Mouse (Mus musculus) MEL (cell line): ENCODE data around the gene Grcc10.

Experiments used
- CHD2 ChIP-seq: IDR thresholded peaks from 2 replicates; pipeline ENCODE4 v1.6.1; 2011; ENCODE audit warnings: low read length, improper control_type of control experiment
- CTCF ChIP-seq, 3 experiments: IDR thresholded peaks in 2 of 3; conservative IDR thresholded peaks in 1 of 3; 2 replicates each; pipeline ENCODE4 v1.5.1; 2011 to 2012; ENCODE audit warnings: low read length in 3 of 3, low read depth in 2 of 3, mild to moderate bottlenecking in 2 of 3, improper control_type of control experiment in 1 of 3, inconsistent platforms in 1 of 3, mixed read lengths in 1 of 3, moderate library complexity in 1 of 3; ENCODE audit not compliant: control insufficient read depth in 1 of 3, insufficient read depth in 1 of 3, poor library complexity in 1 of 3, severe bottlenecking in 1 of 3
- EP300 ChIP-seq, 2 experiments: IDR thresholded peaks; 2 replicates each; pipeline ENCODE4 v1.6.1; 2011; ENCODE audit warnings: improper control_type of control experiment in 2 of 2, low read length in 2 of 2, low read depth in 1 of 2, mild to moderate bottlenecking in 1 of 2
- MAFK ChIP-seq: IDR thresholded peaks from 2 replicates; pipeline ENCODE4 v1.6.1; 2011; ENCODE audit warnings: low read depth, mild to moderate bottlenecking, low read length, improper control_type of control experiment, borderline replicate concordance
- MAX ChIP-seq: IDR thresholded peaks from 2 replicates; pipeline ENCODE4 v1.6.1; 2011; ENCODE audit warnings: low read length, improper control_type of control experiment
- MEF2A ChIP-seq: IDR thresholded peaks from 2 replicates; pipeline ENCODE4 v1.6.1; 2014; ENCODE audit warnings: low read depth, mild to moderate bottlenecking, inconsistent platforms, low read length, improper control_type of control experiment; ENCODE audit not compliant: poor library complexity, insufficient replicate concordance, severe bottlenecking; ENCODE audit errors: extremely low read depth
- POLR2A ChIP-seq, 2 experiments: IDR thresholded peaks; 2 replicates each; pipeline ENCODE4 v1.6.1; 2011 to 2012; ENCODE audit warnings: low read length in 2 of 2, mild to moderate bottlenecking in 2 of 2, control low read depth in 1 of 2, improper control_type of control experiment in 1 of 2, low read depth in 1 of 2, moderate library complexity in 1 of 2; ENCODE audit not compliant: control insufficient read depth in 1 of 2, insufficient read depth in 1 of 2, poor library complexity in 1 of 2
- POLR2AphosphoS2 ChIP-seq: IDR thresholded peaks from 2 replicates; pipeline ENCODE4 v1.6.1; 2011; ENCODE audit warnings: low read length, improper control_type of control experiment
- TAL1 ChIP-seq: IDR thresholded peaks from 2 replicates; pipeline ENCODE4 v1.6.1; 2012; ENCODE audit warnings: mild to moderate bottlenecking, inconsistent platforms, low read length, moderate library complexity, mixed read lengths
- TBP ChIP-seq: IDR thresholded peaks from 2 replicates; pipeline ENCODE4 v1.8.0; 2011; ENCODE audit warnings: low read depth, low read length, improper control_type of control experiment
- TCF12 ChIP-seq: IDR thresholded peaks from 2 replicates; pipeline ENCODE4 v1.6.1; 2014; ENCODE audit warnings: low read depth, mild to moderate bottlenecking, inconsistent platforms, low read length, improper control_type of control experiment, moderate library complexity
- USF2 ChIP-seq, 2 experiments: IDR thresholded peaks; 2 replicates each; pipeline ENCODE4 v1.6.1; 2011 to 2012; ENCODE audit warnings: improper control_type of control experiment in 2 of 2, low read length in 2 of 2, borderline replicate concordance in 1 of 2, inconsistent platforms in 1 of 2, low read depth in 1 of 2, mild to moderate bottlenecking in 1 of 2; ENCODE audit not compliant: insufficient read depth in 1 of 2
- ZKSCAN1 ChIP-seq: IDR thresholded peaks from 2 replicates; pipeline ENCODE4 v1.6.1; 2012; ENCODE audit warnings: low read depth, mild to moderate bottlenecking, inconsistent platforms, low read length, improper control_type of control experiment, moderate library complexity

DNA sequence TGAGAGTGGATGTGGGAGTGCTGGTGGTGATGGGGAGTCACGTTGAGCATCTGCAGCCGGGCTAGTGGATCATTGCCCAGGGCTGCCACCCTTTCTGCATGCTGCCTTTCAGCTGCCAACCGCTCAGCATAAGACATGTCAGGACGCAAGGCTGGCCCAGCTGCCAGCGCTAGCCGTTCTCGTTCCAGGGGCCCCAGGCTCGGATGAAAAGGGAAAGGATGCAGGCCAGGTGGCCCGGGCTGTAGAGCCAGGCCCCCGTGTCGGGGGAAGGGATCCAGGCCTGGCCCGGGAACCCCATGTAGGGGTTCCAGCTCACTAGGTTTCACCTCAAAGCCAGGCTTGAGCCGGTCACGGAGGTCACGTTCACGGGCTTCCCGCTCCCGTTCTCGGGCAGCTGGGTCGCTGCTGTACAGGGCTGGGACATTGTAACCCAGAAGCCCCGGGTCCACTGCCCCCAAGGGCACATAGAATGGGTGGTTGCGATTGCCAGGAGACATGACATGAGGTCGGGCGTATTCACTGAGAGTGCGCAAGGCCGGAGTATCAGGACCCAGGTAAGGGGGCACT is 3.7 kb upstream of the Grcc10 start:
- TF ChIP-seq CTCF (IDR thresholded peaks at IDR 0.05 in 2 of 3, conservative IDR thresholded peaks at IDR 0.05 in 1 of 3; ENCODE audit: control insufficient read depth in 1 of 3, insufficient read depth in 1 of 3, low read depth in 2 of 3, low read length in 3 of 3, poor library complexity in 1 of 3, severe bottlenecking in 1 of 3) (no peak), POLR2AphosphoS2 (no peak), EP300 (IDR thresholded peaks at IDR 0.05; ENCODE audit: low read depth in 1 of 2, low read length in 2 of 2) (no peak), POLR2A (IDR thresholded peaks at IDR 0.05; ENCODE audit: control insufficient read depth in 1 of 2, insufficient read depth in 1 of 2, low read depth in 1 of 2, low read length in 2 of 2, poor library complexity in 1 of 2) (no peak), TBP (no peak), TAL1 (no peak), MAX (no peak), TCF12 (no peak), ZKSCAN1 (no peak), MAFK (no peak), CHD2 (no peak), MEF2A (no peak), USF2 (IDR thresholded peaks at IDR 0.05; ENCODE audit: borderline replicate concordance in 1 of 2, insufficient read depth in 1 of 2, low read depth in 1 of 2, low read length in 2 of 2) (no peak)
